Mouse (Mus musculus) thymus, adult 2 months (tissue): Measurements from ENCODE around the gene Rad51d.

ENCODE experiments used
- CTCF ChIP-seq: fragments of 200-500 bp; IDR thresholded peaks from 2 replicates; pipeline ENCODE4 v1.5.1; 2012; ENCODE audit warnings: mild to moderate bottlenecking, control low read depth, low read length, moderate library complexity, borderline replicate concordance; ENCODE audit not compliant: control insufficient read depth, poor library complexity, insufficient read depth; ENCODE audit errors: extremely low read depth
- POLR2A ChIP-seq: fragments of 200-500 bp; IDR thresholded peaks from 2 replicates; pipeline ENCODE4 v1.6.1; 2012; ENCODE audit warnings: mild to moderate bottlenecking, low read length, control low read depth, moderate library complexity; ENCODE audit not compliant: control insufficient read depth, poor library complexity, insufficient read depth; ENCODE audit errors: extremely low read depth

DNA sequence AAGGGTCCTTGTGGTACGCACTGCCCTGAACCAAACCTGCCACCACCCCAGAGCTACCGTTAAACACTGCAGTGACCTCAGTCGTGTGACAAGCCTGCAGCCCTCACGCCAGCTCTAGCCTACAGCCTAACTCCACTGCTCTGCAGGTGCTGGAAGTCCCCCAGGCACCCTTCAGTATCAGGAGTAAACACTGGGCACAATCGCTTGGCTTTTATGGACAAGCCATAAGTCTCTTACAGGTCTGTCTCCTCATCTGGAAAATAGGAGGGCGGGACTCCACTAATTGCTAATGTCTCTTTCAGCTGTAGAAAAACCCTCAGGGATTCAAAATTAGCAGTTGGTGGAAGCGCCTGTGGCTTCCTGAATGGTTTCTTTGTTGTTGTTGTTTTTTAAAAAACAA, 53.2 kb downstream of the Rad51d start:
- no peak for TF ChIP-seq POLR2A
- no peak for TF ChIP-seq CTCF
